Mouse (Mus musculus) heart, adult 2 months (tissue): ENCODE data around the gene Tom1.

Experiments used
- CTCF ChIP-seq: fragments of 200-600 bp; IDR thresholded peaks from 2 replicates; pipeline ENCODE4 v1.8.1; 2022; ENCODE audit warnings: antibody characterized with exemption, mild to moderate bottlenecking, moderate library complexity
- EP300 ChIP-seq: fragments of 200-500 bp; IDR thresholded peaks from 2 replicates; pipeline ENCODE4 v1.6.1; 2011; ENCODE audit warnings: low read depth, low read length, control low read depth; ENCODE audit not compliant: insufficient read depth
- POLR2A ChIP-seq: fragments of 200-500 bp; IDR thresholded peaks from 2 replicates; pipeline ENCODE4 v1.6.1; 2011; ENCODE audit warnings: mild to moderate bottlenecking, low read depth, low read length, control low read depth; ENCODE audit not compliant: insufficient read depth

GRCm38 (mm10) chr8:74987436-74987835 is 46.1 kb upstream of the Tom1 start:
- no peak for TF ChIP-seq POLR2A
- no peak for TF ChIP-seq CTCF
- TF ChIP-seq EP300, result no peak
